Mouse (Mus musculus): ENCODE results near the gene Ssbp4.
"Not testable (repeated sequence)": the region's sequence is repeated elsewhere in the genome, so short reads cannot be mapped to it uniquely, and the experiment has no call there.

Gene Ssbp4

GRCm38 (mm10) chr8:70594621-70595564 is 13.8 kb downstream of the Ssbp4 start:
- no peak for ATAC-seq (ENCODE audit: insufficient number of reproducible peaks, low FRiP score, low TSS enrichment)

- no peak for ATAC-seq (ENCODE audit: insufficient number of reproducible peaks, low FRiP score, low TSS enrichment)
These were observed 14.6 kb downstream of the Ssbp4 start, which contains the start of gene Isyna1 for GRCm38 (mm10) chr8:70593961-70594609. Isyna1 (plus strand) TSS chr8:70594373.

DNA sequence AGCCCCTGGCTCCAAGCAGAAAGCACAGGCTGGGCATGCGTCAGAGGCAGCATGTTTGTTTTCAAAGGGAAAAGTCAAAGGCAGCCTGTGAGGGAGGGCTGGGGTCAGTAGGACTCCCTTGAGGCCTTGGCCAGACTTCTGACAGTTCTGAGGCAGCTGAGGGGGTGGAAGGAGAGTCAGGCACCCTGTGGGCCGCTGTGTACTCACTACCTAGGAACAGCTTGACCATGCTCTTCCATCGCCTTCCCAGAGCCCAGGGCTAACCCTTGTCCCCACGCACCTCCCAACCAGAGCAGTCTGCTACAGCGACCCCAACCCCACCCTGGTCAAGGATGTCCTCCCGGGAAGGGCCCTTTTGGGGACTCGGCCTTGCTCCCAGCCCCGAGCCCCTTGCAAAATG is 15.5 kb downstream of the Ssbp4 start:
- no peak for ATAC-seq (ENCODE audit: insufficient number of reproducible peaks, low FRiP score, low TSS enrichment)

GRCm38 (mm10) chr8:70591569-70591968 is 17.1 kb downstream of the Ssbp4 start:
- ATAC-seq (ENCODE audit: insufficient number of reproducible peaks, low FRiP score, low TSS enrichment), result no peak

- ATAC-seq (ENCODE audit: insufficient number of reproducible peaks, low FRiP score, low TSS enrichment), result not testable (repeated sequence)
These were observed 20.7 kb downstream of the Ssbp4 start for GRCm38 (mm10) chr8:70587955-70588354.

DNA sequence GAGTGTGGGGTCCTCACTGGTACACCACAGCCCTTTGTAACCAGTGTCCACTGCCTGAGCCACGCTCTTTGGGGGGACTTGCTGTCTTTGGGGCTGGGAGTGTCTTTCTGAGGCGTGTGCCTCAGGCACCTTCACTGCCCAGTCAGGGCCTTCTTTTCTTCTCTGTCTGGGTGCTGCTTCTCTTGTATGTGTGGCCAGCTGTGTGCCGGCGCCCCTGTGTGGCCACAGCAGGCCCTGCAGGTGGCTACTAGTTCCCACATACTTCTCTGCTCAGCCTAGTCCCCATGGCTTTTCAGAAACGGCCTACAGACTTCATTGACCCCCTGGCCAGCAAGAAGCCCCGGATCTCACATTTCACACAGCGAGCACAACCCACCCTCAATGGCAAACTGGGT is 23.4 kb downstream of the Ssbp4 start:
- ATAC-seq (ENCODE audit: insufficient number of reproducible peaks, low FRiP score, low TSS enrichment), result no peak; the same call in 1 of the 2 replicates

GRCm38 (mm10) chr8:70584606-70585257 is 23.9 kb downstream of the Ssbp4 start:
- ATAC-seq (ENCODE audit: insufficient number of reproducible peaks, low FRiP score, low TSS enrichment), result no peak

GRCm38 (mm10) chr8:70583476-70584387 is 24.9 kb downstream of the Ssbp4 start:
- peak; percentile 73 for ATAC-seq (ENCODE audit: insufficient number of reproducible peaks, low FRiP score, low TSS enrichment)

- ATAC-seq (ENCODE audit: insufficient number of reproducible peaks, low FRiP score, low TSS enrichment), result no peak
These were observed 31.5 kb downstream of the Ssbp4 start for GRCm38 (mm10) chr8:70577207-70577606.

DNA sequence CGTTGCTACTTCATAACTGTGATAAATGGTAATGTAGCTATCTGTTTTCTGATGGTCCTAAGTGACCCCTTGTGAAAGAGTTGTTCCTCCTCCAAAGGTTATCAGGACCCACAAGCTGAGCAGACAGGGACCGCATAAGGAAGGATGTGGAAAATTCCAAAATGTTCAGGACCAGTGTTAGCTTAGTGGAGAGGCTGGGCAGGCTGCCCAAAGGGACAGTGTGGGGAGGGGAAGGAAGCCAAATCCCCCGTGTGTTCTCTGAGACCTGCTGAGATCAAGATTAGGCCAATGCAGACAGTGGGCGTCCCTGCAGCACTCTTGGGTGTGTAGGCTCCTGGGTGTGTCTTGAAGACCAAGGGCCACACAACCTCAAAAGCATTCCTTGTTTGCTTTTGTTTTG is 33.8 kb downstream of the Ssbp4 start:
- no peak for ATAC-seq (ENCODE audit: insufficient number of reproducible peaks, low FRiP score, low TSS enrichment)

DNA sequence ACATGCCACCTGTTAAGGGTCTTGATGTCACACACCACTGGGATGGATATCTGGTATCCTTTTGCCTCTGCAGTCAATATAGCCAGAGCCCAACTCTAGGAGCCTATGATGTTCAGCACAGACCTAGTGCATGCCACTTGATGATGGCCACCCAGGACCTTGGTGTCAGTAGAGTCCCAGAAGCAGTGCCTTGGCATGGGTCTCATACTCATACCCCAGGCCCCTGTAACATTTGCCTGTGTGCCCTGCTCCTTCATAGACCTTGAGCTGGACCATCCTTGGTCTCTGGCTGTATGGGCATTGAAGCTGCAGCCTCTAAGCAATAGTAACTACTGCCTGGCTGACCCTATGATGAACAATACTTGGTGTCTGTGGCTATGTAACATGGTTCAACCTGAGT is 34.4 kb downstream of the Ssbp4 start:
- ATAC-seq (ENCODE audit: insufficient number of reproducible peaks, low FRiP score, low TSS enrichment), result no peak

GRCm38 (mm10) chr8:70570990-70571389 is 37.7 kb downstream of the Ssbp4 start:
- peak; percentile 42 for ATAC-seq (ENCODE audit: insufficient number of reproducible peaks, low FRiP score, low TSS enrichment)

DNA sequence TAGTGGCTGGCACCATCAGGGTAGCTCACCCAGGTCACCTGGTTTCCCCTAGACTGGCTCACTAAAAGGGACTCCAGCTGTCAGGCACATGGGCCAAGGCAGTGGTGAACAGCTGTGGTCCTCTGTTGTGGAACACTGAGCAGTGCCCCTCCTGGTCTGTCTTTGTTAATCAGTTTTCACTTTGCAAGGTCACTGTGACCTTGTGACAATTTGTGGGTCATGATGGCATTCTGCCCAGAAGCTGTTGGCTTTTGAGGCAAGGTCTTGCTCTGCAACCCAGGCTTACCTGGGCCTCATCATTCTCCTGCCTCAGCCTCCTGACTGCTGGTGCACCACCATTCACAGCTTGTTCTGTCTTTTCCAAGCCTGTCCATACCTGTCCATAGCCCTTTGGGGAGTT is 38.3 kb downstream of the Ssbp4 start:
- no peak for ATAC-seq (ENCODE audit: insufficient number of reproducible peaks, low FRiP score, low TSS enrichment)

DNA sequence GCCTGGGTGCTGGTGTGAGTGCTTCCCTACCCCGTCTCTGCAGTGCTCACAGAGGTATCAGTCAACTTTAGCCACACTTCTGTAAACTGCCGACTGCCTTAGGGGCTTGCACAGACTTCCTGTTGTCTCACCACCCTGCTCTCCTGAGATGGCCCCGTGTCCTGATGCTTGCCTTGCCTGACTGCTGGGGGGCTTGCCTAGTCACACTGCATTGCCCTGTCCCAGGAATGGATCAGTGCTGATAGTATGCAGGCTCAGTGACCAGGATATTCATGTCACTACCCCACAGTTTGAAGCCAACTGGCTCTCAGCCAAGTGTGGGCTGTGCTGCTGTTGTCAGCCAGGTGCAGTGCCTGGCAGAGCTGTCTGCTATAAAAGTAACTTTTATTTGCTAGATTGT is 43.1 kb downstream of the Ssbp4 start:
- ATAC-seq (ENCODE audit: insufficient number of reproducible peaks, low FRiP score, low TSS enrichment), result no peak

DNA sequence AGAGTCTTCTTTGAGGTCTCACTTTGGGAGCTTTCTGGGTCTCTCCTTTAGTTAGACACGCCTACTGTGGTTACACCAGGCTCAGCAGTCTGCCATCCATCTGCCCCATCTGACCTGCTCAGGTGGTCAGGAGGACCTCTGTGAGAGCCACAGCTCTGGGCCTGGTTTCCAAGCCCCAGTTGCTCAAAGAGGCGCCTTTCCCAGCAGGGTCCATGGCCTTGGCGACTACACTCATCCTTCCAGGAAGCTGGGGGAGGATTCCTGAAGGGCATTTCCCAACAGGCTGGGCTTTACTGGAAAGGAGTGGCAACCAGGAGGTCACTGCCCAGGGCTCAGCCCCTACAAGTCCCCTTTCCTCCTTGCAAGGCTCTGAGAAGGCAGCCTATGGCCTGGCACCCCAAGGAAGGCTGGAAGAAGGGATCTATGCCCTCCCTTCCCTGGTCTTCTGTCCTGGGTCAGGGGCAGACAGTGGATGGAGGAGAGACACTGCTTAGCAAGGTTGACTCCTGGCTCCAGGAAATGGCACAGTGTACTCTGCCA is 43.9 kb downstream of the Ssbp4 start:
- ATAC-seq (ENCODE audit: insufficient number of reproducible peaks, low FRiP score, low TSS enrichment), result no peak

DNA sequence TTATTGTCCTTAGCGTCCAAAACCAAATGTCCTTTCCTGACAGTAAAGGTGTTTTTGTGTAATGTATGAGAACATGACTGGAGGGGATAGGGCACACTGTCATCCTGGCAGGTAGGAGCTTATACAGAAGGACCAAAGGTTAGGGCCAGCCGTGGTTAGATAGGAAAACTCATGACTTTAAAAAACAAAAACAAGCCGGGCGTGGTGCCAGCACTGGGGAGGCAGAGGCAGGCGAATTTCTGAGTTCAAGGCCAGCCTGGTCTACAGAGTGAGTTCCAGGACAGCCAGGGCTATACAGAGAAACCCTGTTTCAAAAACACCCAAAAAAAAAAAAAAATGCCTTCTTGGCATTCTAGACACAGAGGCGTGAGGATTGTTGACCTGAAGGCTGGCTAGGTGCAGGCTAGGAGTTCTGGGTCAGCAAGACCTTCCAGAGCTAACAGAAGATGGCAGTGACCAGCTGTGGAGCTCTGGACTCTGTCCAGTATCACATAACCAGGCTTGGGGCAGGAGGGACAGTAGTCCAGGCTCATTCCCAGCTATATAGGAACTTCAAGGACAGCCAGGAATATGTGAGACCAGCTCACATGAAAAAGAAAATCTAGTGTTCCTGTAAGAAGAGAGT is 44.8 kb downstream of the Ssbp4 start:
- ATAC-seq (ENCODE audit: insufficient number of reproducible peaks, low FRiP score, low TSS enrichment), result no peak

DNA sequence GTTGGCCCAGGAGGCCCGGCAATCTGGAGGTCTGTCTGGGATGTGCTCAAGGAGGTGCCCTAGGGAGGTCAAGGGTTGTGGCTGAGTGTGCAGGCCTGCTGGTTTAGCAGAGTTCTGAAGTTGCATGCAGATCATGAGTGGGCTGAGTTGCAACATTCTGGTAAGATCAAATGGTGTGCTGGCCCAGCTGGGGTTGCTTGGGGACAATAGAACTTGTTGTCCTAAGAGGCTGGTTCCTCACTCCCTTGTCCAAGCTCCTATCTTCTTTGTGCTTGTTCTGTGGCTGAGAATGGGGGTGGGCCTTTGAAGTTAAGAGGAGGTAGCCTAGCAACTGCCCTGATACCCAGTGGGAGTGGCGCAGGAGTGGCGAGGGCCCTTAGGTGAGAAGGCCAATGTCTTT is 45.9 kb downstream of the Ssbp4 start:
- ATAC-seq (ENCODE audit: insufficient number of reproducible peaks, low FRiP score, low TSS enrichment), result no peak

DNA sequence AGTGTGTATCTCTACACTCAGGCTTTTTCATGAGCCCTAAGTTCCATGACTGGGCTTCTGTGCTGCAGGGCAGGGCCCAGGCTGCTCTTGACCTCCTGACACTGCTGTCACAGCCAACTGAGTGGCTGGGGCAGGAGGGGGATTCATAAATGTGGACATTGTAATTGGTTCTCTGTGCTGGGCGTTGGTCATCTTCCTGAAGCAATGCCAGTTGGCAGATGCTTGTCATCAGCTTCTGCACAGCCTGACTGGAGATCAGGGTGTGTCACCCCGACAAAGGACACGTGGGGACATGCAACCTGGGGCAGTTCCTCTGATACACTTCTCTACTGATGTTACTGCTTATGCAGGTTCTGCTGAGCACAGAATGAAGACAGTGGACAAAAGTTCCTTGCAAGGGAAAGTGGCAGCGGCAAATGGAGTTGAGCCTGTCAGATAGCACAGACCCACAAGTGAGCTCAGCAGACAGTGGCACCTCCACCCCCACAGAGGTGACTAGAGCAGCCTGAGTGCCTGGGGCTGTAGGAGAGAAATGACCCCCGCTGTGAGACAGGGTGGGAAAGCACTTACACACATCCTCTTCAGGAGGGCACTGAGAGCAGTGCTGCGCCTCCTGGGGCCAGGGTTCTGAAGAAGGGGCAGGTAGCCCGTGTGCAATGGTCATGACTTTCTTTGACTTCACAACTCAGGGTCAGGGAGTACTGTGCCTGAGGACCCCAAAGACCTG is 46.7 kb downstream of the Ssbp4 start:
- no peak for ATAC-seq (ENCODE audit: insufficient number of reproducible peaks, low FRiP score, low TSS enrichment)

DNA sequence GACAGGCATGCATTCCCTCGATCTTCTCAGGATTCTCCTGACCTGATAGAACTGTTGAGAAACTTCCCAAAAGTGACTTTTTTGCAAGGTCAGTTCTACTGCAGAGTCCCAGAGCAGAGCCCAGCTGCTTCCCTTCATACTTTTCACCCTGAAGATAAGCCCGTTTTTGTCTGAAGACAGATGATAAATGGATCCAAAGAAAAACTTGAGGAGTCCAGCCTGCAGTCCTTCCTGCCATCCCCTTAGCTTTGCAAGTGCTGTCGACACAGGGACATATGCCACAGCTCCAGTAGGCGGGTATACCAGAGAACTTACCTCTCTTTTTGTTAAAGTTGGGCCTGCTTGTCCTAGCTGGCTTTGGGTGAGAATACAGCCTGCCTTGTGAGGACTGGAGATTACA is 47.3 kb downstream of the Ssbp4 start:
- no peak for ATAC-seq (ENCODE audit: insufficient number of reproducible peaks, low FRiP score, low TSS enrichment)

All from cerebellum, adult (tissue).